Mouse (Mus musculus) hindbrain, embryonic 15.5 days (tissue): Measurements from ENCODE around the gene Arfgap2. TPM values are rescaled to one million over a fixed set of nuclear protein-coding genes. Genes with fewer than 3 reads are reported as not detected.

ENCODE experiments used
- ATAC-seq: fragments of 200-750 bp; cut with Nextera tagmentation; 2 replicates; pipeline ENCODE4 v1.8.0; 2017; ENCODE audit warnings: low read depth, moderate number of reproducible peaks, moderate TSS enrichment; ENCODE audit not compliant: low FRiP score
- H3K27ac ChIP-seq: fragments of 300-500 bp; sonication (generic); replicated peaks from 2 replicates; pipeline ENCODE4 v1.5.1; 2015; ENCODE audit warnings: mild to moderate bottlenecking, inconsistent platforms
- H3K27me3 ChIP-seq: fragments of 300-500 bp; sonication (generic); 2 replicates; pipeline ENCODE4 v1.6.1; 2015; ENCODE audit warnings: control low read depth, inconsistent platforms
- H3K36me3 ChIP-seq: fragments of 300-500 bp; sonication (generic); 2 replicates; pipeline ENCODE4 v1.6.1; 2015; ENCODE audit warnings: control low read depth, inconsistent platforms
- H3K4me1 ChIP-seq: fragments of 300-500 bp; sonication (generic); replicated peaks from 2 replicates; pipeline ENCODE4 v1.6.1; 2015; ENCODE audit warnings: control low read depth, inconsistent platforms
- H3K4me2 ChIP-seq: fragments of 300-500 bp; sonication (generic); 2 replicates; pipeline ENCODE4 v1.6.1; 2015; ENCODE audit warnings: moderate library complexity, mild to moderate bottlenecking, inconsistent platforms
- H3K4me3 ChIP-seq: fragments of 300-500 bp; sonication (generic); 2 replicates; pipeline ENCODE4 v1.5.1; 2015; ENCODE audit warnings: mild to moderate bottlenecking, inconsistent platforms
- H3K9ac ChIP-seq: fragments of 300-500 bp; sonication (generic); 2 replicates; pipeline ENCODE4 v1.6.1; 2015; ENCODE audit warnings: inconsistent platforms
- H3K9me3 ChIP-seq: fragments of 300-500 bp; sonication (generic); 2 replicates; pipeline ENCODE4 v1.6.1; 2016; ENCODE audit warnings: control low read depth, inconsistent platforms
- WGBS: fragments of 180-500 bp; shearing (Covaris S2); methylation state at CpG from one replicate; pipeline ENCODE4 v1.1.7; 2015; 5-methylcytosine and 5-hydroxymethylcytosine counted together
- polyA plus RNA-seq: library from polyadenylated mRNA; unstranded; fragments of >200 nt; fragmentation: Nextera tagmentation; extraction: Ambion mirVana; gene quantifications from 2 replicates; pipeline ENCODE4 v1.2.1, GENCODE M21; 2015

Gene Arfgap2
- polyA plus RNA-seq, 1 experiment from 2014 or later = 65.3 TPM

DNA sequence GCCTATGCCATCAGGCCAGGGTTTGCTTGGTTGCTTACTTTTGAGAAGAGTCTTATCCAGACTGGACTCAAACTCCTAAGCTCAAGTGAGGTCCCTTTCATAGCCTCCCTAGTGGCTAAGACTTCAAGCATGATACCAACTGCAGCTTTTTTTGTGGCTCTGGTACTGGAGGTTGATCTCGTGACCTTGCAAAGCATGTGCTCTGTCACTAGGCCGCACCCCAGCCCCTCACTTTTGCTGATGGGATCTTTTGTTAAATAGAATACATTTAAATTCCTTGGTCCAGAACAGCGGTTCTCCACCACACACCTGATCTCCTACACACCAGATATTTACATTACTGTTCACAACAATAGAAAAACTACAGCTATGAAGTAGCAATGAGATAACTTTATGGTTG lies 29.5 kb downstream of the Arfgap2 start:
- no peaks in the 10 kb centered on the region for H3K9me3 ChIP-seq
- H3K27me3 ChIP-seq = no peaks in the 10 kb centered on the region
- no peak overlapping the region for H3K27ac ChIP-seq
- no peak overlapping the region for H3K4me2 ChIP-seq
- H3K9ac ChIP-seq = no peak overlapping the region
- 0 out of 2 replicates have a peak, but pooled peaks cover 6% of the 10 kb centered on the region for H3K4me1 ChIP-seq
- no peak overlapping the region for H3K4me3 ChIP-seq
- H3K36me3 ChIP-seq = no peaks in the 10 kb centered on the region
- no peak for ATAC-seq
- 87% methylated on average over 3 of the region's 3 CpGs for WGBS

DNA sequence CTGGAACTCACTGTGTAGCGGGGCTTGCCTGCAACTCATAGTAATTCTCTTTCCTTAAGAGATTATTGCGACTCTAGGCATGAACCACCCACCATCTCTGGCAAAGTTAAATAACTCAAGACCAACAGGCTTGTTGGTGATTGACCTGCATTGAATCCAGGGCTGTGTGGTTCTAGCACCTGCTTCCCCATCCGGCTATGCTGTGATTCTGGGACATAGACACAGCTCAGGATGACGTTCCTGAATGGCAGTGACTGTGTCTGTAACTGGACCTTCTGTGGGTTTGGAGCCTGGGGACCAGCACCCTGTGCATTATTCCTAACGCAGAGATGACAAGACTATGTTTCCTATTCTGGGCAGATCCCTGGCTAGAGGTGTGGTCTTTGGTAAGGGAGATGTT lies 31.1 kb downstream of the Arfgap2 start:
- ATAC-seq = no peak
- no peaks in the 10 kb centered on the region for H3K27me3 ChIP-seq
- WGBS = 91% methylated on average over 5 of the region's 5 CpGs
- H3K27ac ChIP-seq = no peak overlapping the region
- H3K4me1 ChIP-seq = 0 out of 2 replicates have a peak, but pooled peaks cover 6% of the 10 kb centered on the region
- no peaks in the 10 kb centered on the region for H3K9me3 ChIP-seq
- H3K4me2 ChIP-seq = no peak overlapping the region
- no peak overlapping the region for H3K9ac ChIP-seq
- no peak overlapping the region for H3K4me3 ChIP-seq
- H3K36me3 ChIP-seq = no peaks in the 10 kb centered on the region

DNA sequence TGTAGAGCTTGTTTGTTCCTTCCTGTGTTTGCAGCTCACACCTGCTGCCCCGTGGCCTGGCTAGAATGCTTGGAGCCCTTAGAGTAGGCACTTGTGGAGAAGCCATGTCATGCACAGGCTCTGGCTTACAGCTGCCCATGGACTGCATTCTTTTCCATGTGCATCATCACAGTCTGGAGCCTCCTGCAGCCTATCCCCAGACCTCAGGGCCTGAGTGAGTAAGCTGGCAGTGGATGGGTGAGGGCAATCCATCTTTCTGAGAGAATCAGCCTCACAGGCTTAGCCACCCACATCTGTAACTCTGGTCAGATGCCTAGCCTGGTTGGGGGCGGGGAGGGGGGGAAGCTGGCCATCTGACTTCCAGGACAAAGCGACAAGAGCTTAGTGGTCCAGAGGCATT lies 34.4 kb downstream of the Arfgap2 start:
- H3K36me3 ChIP-seq = no peaks in the 10 kb centered on the region
- WGBS = 78% methylated on average over 3 of the region's 3 CpGs
- ATAC-seq = 0 out of 2 replicates have a peak, but pooled peaks have one; percentile 19
- H3K9me3 ChIP-seq = no peaks in the 10 kb centered on the region
- H3K27ac ChIP-seq = no peak overlapping the region
- no peak overlapping the region for H3K4me3 ChIP-seq
- H3K4me1 ChIP-seq = no peaks in the 10 kb centered on the region
- H3K4me2 ChIP-seq = no peak overlapping the region
- H3K27me3 ChIP-seq = no peaks in the 10 kb centered on the region
- no peak overlapping the region for H3K9ac ChIP-seq

DNA sequence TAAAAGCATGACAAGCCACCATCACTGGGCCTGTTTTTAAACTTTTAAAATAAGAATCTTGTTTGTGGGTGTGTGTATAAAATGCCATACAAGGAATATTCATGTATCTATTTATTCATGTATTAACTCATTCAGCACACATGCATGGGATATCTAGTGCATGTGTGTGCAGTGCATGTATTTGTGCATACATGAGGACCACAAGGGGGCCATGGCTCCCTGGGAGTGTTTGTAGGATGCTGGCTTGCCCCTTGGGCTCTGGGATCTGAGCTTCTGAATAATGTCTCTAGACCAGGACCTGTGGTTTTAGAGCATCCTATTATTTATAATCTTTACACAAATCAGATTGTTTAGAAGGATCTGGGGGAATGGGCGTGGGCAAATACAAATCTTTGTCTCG lies 36.0 kb downstream of the Arfgap2 start:
- WGBS = 97% methylated on average over 2 of the region's 2 CpGs
- no peak for ATAC-seq
- no peak overlapping the region for H3K27ac ChIP-seq

DNA sequence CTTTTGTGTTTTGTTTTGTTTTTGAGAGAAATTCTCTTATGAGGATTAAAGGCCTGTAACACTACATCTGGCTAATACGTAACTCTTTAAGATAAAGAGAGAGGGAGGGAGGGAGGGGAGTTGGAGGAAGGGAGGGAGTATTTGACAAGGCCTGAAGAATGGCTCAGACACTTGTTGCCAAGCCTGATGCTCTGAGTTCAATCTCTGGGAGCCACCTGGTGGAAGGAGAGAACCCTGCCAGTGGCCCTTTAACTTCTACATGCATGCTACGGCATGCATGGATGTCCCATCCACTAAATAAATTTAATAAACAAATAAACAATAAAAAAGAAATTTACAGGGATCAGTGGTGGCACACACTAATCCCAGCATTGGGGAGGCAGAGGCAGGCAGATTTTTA lies 37.1 kb downstream of the Arfgap2 start:
- no peaks in the 10 kb centered on the region for H3K4me1 ChIP-seq
- 88% methylated on average over 2 of the region's 2 CpGs for WGBS
- H3K9ac ChIP-seq = no peak overlapping the region
- no peak overlapping the region for H3K4me3 ChIP-seq
- no peak for ATAC-seq
- H3K27ac ChIP-seq = no peak overlapping the region
- no peak overlapping the region for H3K4me2 ChIP-seq
- H3K36me3 ChIP-seq = no peaks in the 10 kb centered on the region
- H3K9me3 ChIP-seq = no peaks in the 10 kb centered on the region
- H3K27me3 ChIP-seq = no peaks in the 10 kb centered on the region

More for the DNA sequence above, 36.0 kb downstream of the Arfgap2 start:
- Histone ChIP-seq H3K4me2 (no peak overlapping the region), H3K4me3 (no peak overlapping the region), H3K27me3 (no peaks in the 10 kb centered on the region), H3K4me1 (no peaks in the 10 kb centered on the region), H3K36me3 (no peaks in the 10 kb centered on the region), H3K9ac (no peak overlapping the region), H3K9me3 (no peaks in the 10 kb centered on the region)

DNA sequence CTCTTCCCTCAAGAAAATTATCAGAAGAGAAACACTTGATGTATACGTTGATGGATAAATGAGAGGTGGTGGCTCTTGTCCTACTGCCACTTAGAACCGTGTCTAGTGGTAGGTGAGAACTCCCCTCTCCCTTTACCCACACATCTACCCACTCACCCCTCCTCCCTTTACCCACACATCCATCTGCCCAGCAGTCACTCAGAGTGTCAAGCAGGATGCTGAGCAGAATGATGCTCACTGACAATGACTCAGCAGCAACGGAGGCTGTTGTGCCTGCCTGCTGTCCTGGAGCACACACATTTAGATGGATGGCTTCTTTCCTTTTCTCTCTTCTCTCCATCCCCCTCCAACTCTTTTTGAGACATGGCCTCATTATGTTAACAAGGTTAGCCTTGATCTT lies 38.1 kb downstream of the Arfgap2 start:
- no peaks in the 10 kb centered on the region for H3K9me3 ChIP-seq
- 64% methylated on average over 3 of the region's 3 CpGs for WGBS
- ATAC-seq = no peak
- no peaks in the 10 kb centered on the region for H3K4me1 ChIP-seq
- H3K4me2 ChIP-seq = no peak overlapping the region
- H3K27me3 ChIP-seq = no peaks in the 10 kb centered on the region
- no peak overlapping the region for H3K9ac ChIP-seq
- H3K27ac ChIP-seq = no peak overlapping the region
- no peaks in the 10 kb centered on the region for H3K36me3 ChIP-seq
- no peak overlapping the region for H3K4me3 ChIP-seq

DNA sequence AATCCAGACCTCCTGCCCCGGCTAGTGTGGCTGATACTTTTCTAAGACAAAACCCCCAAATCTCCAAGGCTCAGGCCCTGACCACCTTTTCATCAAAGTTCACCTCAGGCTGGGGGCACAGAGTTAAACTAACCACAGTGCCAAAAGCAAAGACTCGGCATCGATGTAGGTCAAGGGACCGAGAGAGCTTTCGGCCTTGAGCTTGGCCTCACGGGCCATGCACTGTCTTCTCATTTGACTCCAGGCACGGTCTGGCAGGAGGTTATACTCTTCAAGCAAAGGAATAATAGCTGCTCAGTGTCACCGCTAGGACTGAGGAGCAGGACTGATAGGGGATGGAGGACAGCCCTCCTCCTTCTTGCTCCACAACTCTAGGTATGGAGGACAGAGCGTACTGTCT lies 41.2 kb downstream of the Arfgap2 start:
- Histone ChIP-seq H3K27ac (no peak overlapping the region), H3K9ac (no peak overlapping the region), H3K9me3 (no peaks in the 10 kb centered on the region), H3K4me3 (no peak overlapping the region), H3K27me3 (no peaks in the 10 kb centered on the region), H3K4me1 (no peaks in the 10 kb centered on the region), H3K36me3 (no peaks in the 10 kb centered on the region), H3K4me2 (no peak overlapping the region)
- no peak for ATAC-seq
- WGBS = 95% methylated on average over 9 of the region's 9 CpGs

DNA sequence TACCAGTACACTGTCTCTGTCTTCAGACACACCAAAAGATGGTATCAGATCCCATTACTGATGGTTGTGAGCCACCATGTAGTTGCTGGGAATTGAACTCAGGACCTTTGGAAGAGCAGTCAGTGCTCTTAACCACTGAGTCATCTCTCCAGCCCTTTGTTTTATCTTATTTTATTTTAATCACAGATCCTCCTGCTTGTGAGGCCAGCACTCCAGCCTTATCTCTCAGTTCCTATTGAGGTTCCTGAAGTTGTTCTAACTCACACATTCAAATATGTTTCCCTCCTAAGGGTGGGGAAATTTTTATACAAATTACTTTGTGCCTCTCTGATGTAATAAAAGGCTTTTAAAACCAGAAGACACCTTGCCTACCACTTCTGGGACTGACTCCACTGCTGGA lies 41.8 kb downstream of the Arfgap2 start:
- H3K27ac ChIP-seq = no peak overlapping the region

DNA sequence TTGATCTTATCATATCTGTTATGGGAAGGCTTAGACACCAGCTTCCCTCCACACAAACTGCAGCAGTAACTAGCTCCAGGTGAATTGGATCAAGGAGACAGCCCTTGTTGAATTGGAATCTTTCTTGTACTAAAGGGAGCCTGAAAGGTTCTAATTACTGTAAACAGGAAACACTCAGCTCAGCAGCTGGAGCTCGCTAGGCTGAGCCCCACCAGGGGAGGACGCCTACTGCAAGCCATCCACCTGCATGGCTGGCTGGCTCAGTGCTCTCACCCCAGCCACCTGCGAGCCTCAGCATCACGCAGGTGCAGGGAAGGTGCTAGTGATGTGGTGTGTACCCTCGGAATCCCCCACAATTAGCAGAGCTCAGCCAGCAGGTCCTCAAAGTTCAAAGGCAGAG lies 43.9 kb downstream of the Arfgap2 start:
- ATAC-seq = no peak
- Histone ChIP-seq H3K36me3 (no peaks in the 10 kb centered on the region), H3K4me1 (0 out of 2 replicates have a peak, but pooled peaks cover 7% of the 10 kb centered on the region), H3K27me3 (no peaks in the 10 kb centered on the region), H3K27ac (no peak overlapping the region), H3K4me2 (no peak overlapping the region), H3K9me3 (no peaks in the 10 kb centered on the region), H3K9ac (no peak overlapping the region), H3K4me3 (no peak overlapping the region)
- WGBS = 58% methylated on average over 5 of the region's 5 CpGs

More for the DNA sequence above, 41.8 kb downstream of the Arfgap2 start:
- Histone ChIP-seq H3K9ac (no peak overlapping the region), H3K9me3 (no peaks in the 10 kb centered on the region), H3K27me3 (no peaks in the 10 kb centered on the region), H3K4me1 (no peaks in the 10 kb centered on the region), H3K36me3 (no peaks in the 10 kb centered on the region), H3K4me3 (no peak overlapping the region), H3K4me2 (no peak overlapping the region)
- ATAC-seq = no peak

DNA sequence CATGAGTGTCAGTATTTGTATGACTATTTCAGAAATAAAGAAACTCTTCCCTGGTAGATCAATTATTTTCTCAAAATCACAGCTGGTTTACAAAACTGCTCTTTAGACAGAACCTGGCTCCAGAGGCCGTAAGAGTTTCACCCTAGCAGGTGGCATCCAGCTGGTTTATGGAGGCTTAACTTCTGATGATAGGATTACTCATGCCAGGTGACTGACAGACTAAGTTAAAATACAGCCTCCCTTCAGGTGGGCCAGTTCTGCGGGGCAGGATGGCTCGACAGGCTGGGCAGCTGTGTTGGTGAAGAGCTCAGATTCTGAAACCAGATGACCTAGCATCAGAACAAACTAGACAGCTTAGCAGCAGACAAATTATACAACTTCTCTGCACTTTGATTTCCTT lies 44.8 kb downstream of the Arfgap2 start:
- no peaks in the 10 kb centered on the region for H3K27me3 ChIP-seq

DNA sequence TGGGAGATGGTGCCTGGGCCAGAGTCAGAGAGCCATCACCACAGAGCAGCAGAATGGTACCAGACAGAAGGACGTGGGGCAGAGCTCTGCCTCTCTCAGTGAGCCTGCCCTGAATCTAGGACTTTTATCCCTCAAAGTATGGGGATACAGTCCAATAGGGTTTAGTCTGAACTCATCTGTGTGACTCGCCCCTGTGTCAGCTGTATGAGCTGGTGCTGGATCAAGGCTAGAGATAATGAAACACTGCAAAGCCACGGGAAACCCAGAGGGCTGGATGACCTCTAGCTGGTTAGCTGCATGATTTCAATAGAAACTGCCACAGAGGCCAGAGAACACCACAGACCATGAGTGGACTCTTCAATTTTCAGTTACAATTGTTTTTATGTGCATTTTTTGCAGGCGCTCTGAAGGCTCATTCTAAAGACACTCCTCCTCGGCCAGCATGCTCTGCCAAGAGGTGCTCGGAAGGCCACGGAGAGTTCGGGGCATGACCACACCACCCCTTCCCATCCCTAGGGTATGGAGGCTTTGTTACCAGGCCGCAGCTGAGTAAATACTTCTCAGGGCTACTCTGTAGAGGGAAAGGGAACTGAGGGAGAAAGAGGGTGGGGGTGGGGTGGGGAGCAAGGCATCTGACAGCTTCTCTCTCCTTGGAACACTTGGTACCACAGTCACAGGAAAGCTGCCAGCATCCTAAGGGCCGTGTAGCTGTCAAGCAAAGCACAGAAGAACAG lies 48.0 kb downstream of the Arfgap2 start:
- Histone ChIP-seq H3K4me3 (no peak overlapping the region), H3K27ac (peak overlapping the region; percentile 25; the same call in 1 of the 2 replicates), H3K4me2 (no peak overlapping the region), H3K9ac (no peak overlapping the region), H3K27me3 (no peaks in the 10 kb centered on the region), H3K4me1 (0 out of 2 replicates have a peak, but pooled peaks cover 7% of the 10 kb centered on the region), H3K9me3 (no peaks in the 10 kb centered on the region), H3K36me3 (no peaks in the 10 kb centered on the region)
- 25% methylated on average over 10 of the region's 10 CpGs for WGBS
- ATAC-seq = peak; percentile 30; the same call in 1 of the 2 replicates

More for the DNA sequence above, 44.8 kb downstream of the Arfgap2 start:
- 79% methylated on average over 3 of the region's 3 CpGs for WGBS
- Histone ChIP-seq H3K9me3 (no peaks in the 10 kb centered on the region), H3K27ac (no peak overlapping the region), H3K4me3 (no peak overlapping the region), H3K4me2 (no peak overlapping the region), H3K4me1 (0 out of 2 replicates have a peak, but pooled peaks cover 7% of the 10 kb centered on the region), H3K9ac (no peak overlapping the region), H3K36me3 (no peaks in the 10 kb centered on the region)
- no peak for ATAC-seq

DNA sequence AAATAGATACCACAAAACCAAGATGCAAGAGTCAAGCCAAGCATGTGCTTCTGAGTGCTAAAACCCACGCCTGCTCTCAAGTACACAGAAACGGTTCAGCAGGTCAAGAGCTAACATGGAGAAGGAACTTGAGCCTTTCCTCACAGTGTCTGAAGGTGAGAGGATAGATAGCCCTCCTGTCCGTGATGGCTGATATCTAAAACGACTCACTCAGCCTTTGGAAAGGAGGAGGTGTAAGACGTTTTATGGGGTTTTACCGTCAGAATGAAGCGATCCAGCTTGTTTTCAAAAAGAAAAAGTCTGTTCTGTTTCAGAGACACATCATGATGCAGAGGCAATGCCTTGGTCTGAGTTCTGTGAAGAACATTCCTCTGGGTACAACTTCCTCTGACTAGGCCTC lies 49.4 kb downstream of the Arfgap2 start:
- Histone ChIP-seq H3K27ac (no peak overlapping the region), H3K27me3 (no peaks in the 10 kb centered on the region), H3K4me3 (no peak overlapping the region), H3K4me1 (0 out of 2 replicates have a peak, but pooled peaks cover 7% of the 10 kb centered on the region), H3K9me3 (no peaks in the 10 kb centered on the region), H3K36me3 (no peaks in the 10 kb centered on the region), H3K4me2 (no peak overlapping the region), H3K9ac (no peak overlapping the region)
- 91% methylated on average over 7 of the region's 7 CpGs for WGBS
- no peak for ATAC-seq
